Mouse (Mus musculus): ENCODE measurements around the gene Gm3543.
"Not testable (repeated sequence)": the region's sequence is repeated elsewhere in the genome, so short reads cannot be mapped to it uniquely, and the experiment has no call there.

Gm3543 gene

DNA sequence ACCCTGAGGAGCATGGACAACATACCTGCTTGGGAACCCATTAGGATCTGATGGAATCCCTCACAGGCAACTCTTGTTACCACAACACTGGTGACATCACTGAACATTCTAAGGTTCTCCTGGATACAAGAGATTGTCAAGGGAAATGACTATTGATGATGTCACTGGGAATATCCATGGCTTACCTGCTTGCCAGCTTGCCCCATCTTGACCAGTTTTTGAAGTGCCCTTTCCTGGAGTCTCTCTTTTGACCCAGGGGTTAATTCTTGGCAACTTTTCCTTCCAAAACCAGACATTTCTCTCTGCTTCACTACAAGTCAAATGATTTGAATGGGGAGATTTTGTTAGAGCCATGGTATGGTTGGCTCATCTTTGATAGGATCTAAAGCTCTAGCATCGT, at the start of gene Gm3543:
Gene Gm3543, minus strand, starts transcription at position 101 of the 400 bp plus-strand sequence.
- DNase-seq (ENCODE audit: low spot score) = not testable (repeated sequence)

DNA sequence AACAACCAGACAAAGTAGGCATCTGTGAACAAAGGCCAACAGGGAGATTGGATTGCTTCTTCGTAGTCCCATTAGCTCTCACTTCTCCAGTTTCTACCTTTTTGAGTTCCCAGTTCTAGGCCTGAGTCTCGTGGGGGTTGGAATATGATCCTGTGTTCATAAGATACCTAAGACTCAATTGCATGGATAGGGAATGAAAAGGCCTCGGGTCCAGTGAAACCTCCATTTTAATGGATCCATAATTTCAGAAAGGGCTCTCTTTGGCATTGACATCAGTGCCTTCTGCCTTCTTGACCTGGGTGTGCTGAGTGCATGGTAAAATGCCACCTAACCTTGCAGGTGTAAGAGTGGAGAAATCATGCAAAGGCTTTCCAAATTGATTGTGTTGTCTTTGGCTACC, 14.5 kb downstream of the Gm3543 start:
- not testable (repeated sequence) for DNase-seq (ENCODE audit: low spot score)

GRCm38 (mm10) chr14:41967827-41968226, 15.3 kb downstream of the Gm3543 start, which contains the start of gene Gm6401:
Gene Gm6401, minus strand, starts transcription at chr14:41967927.
- not testable (repeated sequence) for DNase-seq (ENCODE audit: low spot score)

GRCm38 (mm10) chr14:41964095-41964494, 19.0 kb downstream of the Gm3543 start:
- DNase-seq (ENCODE audit: low spot score) = not testable (repeated sequence)

DNA sequence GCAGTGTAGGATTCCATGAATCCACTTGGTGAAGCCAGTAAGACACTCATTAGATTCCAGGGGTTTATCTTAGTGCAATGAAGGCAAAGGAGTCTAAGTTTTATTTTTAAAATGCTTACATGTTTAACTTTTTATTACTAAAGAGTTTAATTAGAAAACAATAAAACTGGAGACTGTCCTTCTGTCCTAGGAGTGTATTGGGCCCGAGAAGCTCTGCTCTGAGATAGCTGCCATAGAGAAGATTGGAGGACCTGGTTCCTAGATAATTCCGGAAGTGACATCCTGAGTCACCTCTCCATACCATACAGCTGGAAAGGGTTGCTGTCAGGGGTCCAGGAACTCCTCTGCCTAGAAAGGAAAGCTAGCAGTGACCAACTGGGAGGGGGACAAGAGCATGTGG, 39.4 kb downstream of the Gm3543 start, which contains the start of gene 1700024B05Rik:
Gene 1700024B05Rik, plus strand, starts transcription at position 301 of the 400 bp plus-strand sequence.
- DNase-seq (ENCODE audit: low spot score) = not testable (repeated sequence)
